Mouse (Mus musculus): Measurements from ENCODE around the gene Gm20388. TPM values are rescaled to one million over a fixed set of nuclear protein-coding genes. Genes with fewer than 3 reads are reported as not detected.
A peak's percentile ranks its signal among the peaks of the same experiment; 100 is the strongest.

Gene Gm20388
- total RNA-seq, 2 experiments from 2014 or later = 8.8 TPM

- DNase-seq (ENCODE audit: extremely low spot score in 1 of 2, low spot score in 1 of 2) = no peak
Measured at GRCm38 (mm10) chr8:120724816-120725575, 814.4 kb downstream of the Gm20388 start.

- DNase-seq (ENCODE audit: extremely low spot score in 1 of 2, low spot score in 1 of 2) = no peak
Measured at GRCm38 (mm10) chr8:120725576-120725950, 814.9 kb downstream of the Gm20388 start.

- no peak for DNase-seq (ENCODE audit: extremely low spot score in 1 of 2, low spot score in 1 of 2)
Measured at GRCm38 (mm10) chr8:120726051-120726450, 815.4 kb downstream of the Gm20388 start.

DNA sequence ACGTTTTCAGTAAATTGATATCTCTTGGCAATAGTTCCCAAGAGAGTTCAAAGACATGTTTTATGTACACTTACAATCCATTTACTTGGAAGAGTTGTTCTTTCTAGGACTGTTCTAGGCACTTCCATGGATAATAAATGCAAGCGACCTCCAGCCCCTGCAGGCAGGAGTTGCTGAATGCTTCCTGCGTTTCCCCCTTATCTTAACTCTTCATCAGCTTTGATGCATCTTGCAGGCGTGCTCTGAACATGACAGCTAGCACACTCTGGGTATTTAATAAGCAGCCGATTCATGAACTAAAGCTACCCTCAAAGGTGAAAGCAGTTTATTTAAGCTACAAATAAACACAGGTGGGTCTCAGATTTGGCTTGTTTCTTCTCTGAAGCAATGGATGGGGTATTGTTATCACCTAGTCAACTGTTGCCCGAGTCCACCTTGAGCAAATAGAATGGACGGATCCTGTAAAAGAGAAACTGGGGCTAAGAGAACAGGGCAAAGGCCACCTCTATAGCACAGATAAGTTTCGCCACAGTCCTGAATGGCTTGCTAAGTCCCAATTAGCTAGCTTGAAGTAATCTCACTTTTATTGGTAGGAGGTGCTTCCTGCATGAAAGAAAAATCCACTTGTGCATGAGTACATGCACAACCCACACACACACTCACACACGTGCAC, 818.0 kb downstream of the Gm20388 start:
- no peak for DNase-seq (ENCODE audit: extremely low spot score in 1 of 2, low spot score in 1 of 2)

- no peak for DNase-seq (ENCODE audit: extremely low spot score in 1 of 2, low spot score in 1 of 2)
Measured at GRCm38 (mm10) chr8:120731582-120731981, 820.9 kb downstream of the Gm20388 start.

GRCm38 (mm10) chr8:120732068-120732467, 821.4 kb downstream of the Gm20388 start:
- no peak for DNase-seq (ENCODE audit: extremely low spot score in 1 of 2, low spot score in 1 of 2)

- peak; percentile 72 to 74 for DNase-seq (ENCODE audit: extremely low spot score in 1 of 2, low spot score in 1 of 2)
Measured at GRCm38 (mm10) chr8:120735770-120736481, 825.3 kb downstream of the Gm20388 start, which contains the start of gene Irf8. Irf8 (plus strand) TSS chr8:120736358.

GRCm38 (mm10) chr8:120736486-120736885, 825.8 kb downstream of the Gm20388 start:
- peak in 1 of 2 experiments; percentile 17 for DNase-seq (ENCODE audit: extremely low spot score in 1 of 2, low spot score in 1 of 2)

- no peak for DNase-seq (ENCODE audit: extremely low spot score in 1 of 2, low spot score in 1 of 2)
Measured at GRCm38 (mm10) chr8:120737166-120737565, 826.5 kb downstream of the Gm20388 start.

GRCm38 (mm10) chr8:120738771-120739170, 828.1 kb downstream of the Gm20388 start:
- no peak for DNase-seq (ENCODE audit: extremely low spot score in 1 of 2, low spot score in 1 of 2)

GRCm38 (mm10) chr8:120739526-120739925, 828.9 kb downstream of the Gm20388 start:
- DNase-seq (ENCODE audit: extremely low spot score in 1 of 2, low spot score in 1 of 2) = no peak

DNA sequence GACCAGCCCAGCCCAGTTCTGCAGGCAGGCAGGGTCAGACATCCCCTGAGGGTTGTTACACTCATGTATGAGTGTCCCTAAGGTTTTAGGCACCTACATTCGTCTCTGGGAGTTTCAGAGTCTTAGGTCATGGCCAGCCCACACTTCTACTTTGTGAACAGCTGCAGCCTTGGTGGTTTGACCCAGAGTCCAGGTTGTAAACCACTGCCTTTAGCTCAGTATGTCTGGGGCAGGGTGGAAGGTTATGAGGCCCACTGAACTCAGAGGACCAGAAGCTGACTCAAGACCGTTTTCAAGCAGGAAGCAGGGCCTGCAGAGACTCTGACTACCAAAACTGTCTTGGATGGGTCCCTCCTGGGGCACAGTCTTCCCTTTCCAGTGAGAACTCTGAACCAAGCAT, 829.9 kb downstream of the Gm20388 start:
- DNase-seq (ENCODE audit: extremely low spot score in 1 of 2, low spot score in 1 of 2) = no peak

GRCm38 (mm10) chr8:120741001-120741400, 830.4 kb downstream of the Gm20388 start:
- DNase-seq (ENCODE audit: extremely low spot score in 1 of 2, low spot score in 1 of 2) = no peak

- no peak for DNase-seq (ENCODE audit: extremely low spot score in 1 of 2, low spot score in 1 of 2)
Measured at GRCm38 (mm10) chr8:120741815-120742530, 831.3 kb downstream of the Gm20388 start.

DNA sequence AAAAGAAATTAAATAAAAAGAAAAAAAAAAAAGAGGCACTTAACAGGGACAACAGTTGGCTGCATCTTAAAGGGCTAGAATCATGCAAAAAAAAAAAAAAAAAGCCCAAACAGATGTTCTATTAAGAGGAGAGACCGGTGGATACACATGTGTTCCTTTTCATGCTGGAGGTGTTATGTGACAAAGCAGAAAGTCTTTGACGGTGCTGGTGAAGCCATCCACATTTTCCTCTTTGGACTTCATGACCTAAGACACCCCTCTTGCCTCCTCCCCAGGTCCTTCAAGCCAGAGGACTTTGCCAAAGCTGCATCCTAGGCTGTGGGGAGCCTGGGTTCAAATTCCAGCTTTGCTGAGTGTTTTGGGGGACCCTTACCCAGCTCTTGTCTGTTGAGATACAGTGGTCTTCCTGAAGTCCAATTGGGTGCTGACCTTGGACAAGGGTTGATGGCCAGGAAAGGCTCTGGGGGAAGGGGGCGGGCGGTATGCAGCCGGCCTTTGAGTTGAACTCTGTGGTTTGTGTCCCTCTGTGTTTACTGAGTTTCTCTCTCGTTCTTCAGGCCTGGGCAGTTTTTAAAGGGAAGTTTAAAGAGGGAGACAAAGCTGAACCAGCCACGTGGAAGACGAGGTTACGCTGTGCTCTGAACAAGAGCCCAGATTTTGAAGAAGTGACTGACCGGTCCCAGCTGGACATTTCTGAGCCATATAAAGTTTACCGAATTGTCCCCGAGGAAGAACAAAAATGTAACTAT, 832.7 kb downstream of the Gm20388 start:
- DNase-seq (ENCODE audit: extremely low spot score in 1 of 2, low spot score in 1 of 2) = no peak

- no peak for DNase-seq (ENCODE audit: extremely low spot score in 1 of 2, low spot score in 1 of 2)
Measured at GRCm38 (mm10) chr8:120743898-120744290, 833.3 kb downstream of the Gm20388 start.

GRCm38 (mm10) chr8:120744448-120744847, 833.8 kb downstream of the Gm20388 start:
- DNase-seq (ENCODE audit: extremely low spot score in 1 of 2, low spot score in 1 of 2) = no peak

DNA sequence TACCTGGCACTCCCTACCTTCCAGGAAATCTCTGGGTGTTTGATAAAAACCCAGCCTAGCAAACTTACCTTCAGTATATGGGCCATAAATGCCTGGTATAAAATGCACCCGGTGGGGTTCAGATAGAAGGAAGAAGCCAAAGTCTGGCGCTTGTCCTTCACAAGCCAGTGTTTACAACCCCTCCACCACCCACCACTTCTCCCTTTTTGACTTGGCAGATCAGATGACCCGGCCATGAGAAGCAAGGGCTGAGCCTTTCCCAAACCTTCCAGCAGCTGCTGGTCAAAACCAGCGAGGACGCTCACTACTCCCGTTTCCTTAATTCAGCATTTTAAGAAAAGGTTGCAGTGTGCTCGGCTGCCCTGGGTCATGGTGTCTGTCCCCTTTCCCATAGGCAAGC, 834.6 kb downstream of the Gm20388 start:
- DNase-seq (ENCODE audit: extremely low spot score in 1 of 2, low spot score in 1 of 2) = no peak

GRCm38 (mm10) chr8:120746007-120746701, 835.5 kb downstream of the Gm20388 start:
- DNase-seq (ENCODE audit: extremely low spot score in 1 of 2, low spot score in 1 of 2) = no peak
